Mouse (Mus musculus): ENCODE data around the gene Pp2d1. TPM values are rescaled to one million over a fixed set of nuclear protein-coding genes. Genes with fewer than 3 reads are reported as not detected.
"Not testable (repeated sequence)": the region's sequence is repeated elsewhere in the genome, so short reads cannot be mapped to it uniquely, and the experiment has no call there.

Pp2d1 gene
- total and polyA plus RNA-seq, 3 experiments = not detected

GRCm38 (mm10) chr17:53577151-53577550, 37.9 kb upstream of the Pp2d1 start:
- no peak overlapping the region for H3K27ac ChIP-seq (ENCODE audit: insufficient read depth, low read depth)
- H3K9me3 ChIP-seq (replicated peaks; ENCODE audit: low read length) = no peaks in the 10 kb centered on the region
- peaks cover 11% of the 10 kb centered on the region; the same call in 1 of the 2 replicates for H3K79me2 ChIP-seq (replicated peaks; ENCODE audit: control insufficient read depth, extremely low read depth, insufficient read depth, poor library complexity, severe bottlenecking)
- no peak overlapping the region for H3K4me3 ChIP-seq (replicated peaks in 1 of 3; ENCODE audit: low read depth in 2 of 3, low read length in 2 of 3, poor library complexity in 1 of 3)
- H3K27me3 ChIP-seq (replicated peaks) = no peaks in the 10 kb centered on the region
- H3K36me3 ChIP-seq (replicated peaks in 1 of 2; ENCODE audit: control insufficient read depth in 1 of 2, insufficient read depth in 1 of 2, low read length in 1 of 2) = no peaks in the 10 kb centered on the region
- no peak for DNase-seq (ENCODE audit: extremely low read depth)
- no peak overlapping the region for H3K9ac ChIP-seq (ENCODE audit: insufficient read depth, low read depth)
- dilution Hi-C loops (cut with MboI; ENCODE audit: extremely low pct_ligation_motif_present, extremely low pct_unique_long_range_greater_than_20kb, low sequenced_read_pairs) = no loop called here
- no peak for TF ChIP-seq MXI1 (IDR thresholded peaks at IDR 0.05; ENCODE audit: low read depth, low read length)
- H3K4me1 ChIP-seq (ENCODE audit: control insufficient read depth in 1 of 2, insufficient read depth in 2 of 2) = peaks cover 17 to 42% of the 10 kb centered on the region in 2 experiments
- in situ Hi-C loops (cut with MboI; ENCODE audit: low pct_ligation_motif_present, low pct_unique_long_range_greater_than_20kb, low sequenced_read_pairs) = no loop called here
- no peak overlapping the region for H3K4me2 ChIP-seq (ENCODE audit: insufficient read depth, low read depth, poor library complexity, severe bottlenecking)

- in situ Hi-C loops (cut with MboI; ENCODE audit: low pct_ligation_motif_present, low pct_unique_long_range_greater_than_20kb, low sequenced_read_pairs) = no loop called here
- DNase-seq (ENCODE audit: extremely low read depth) = no peak
- Histone ChIP-seq H3K4me3 (replicated peaks in 1 of 3; ENCODE audit: low read depth in 2 of 3, low read length in 2 of 3, poor library complexity in 1 of 3) (no peak overlapping the region), H3K4me2 (ENCODE audit: insufficient read depth, low read depth, poor library complexity, severe bottlenecking) (no peak overlapping the region), H3K36me3 (replicated peaks in 1 of 2; ENCODE audit: control insufficient read depth in 1 of 2, insufficient read depth in 1 of 2, low read length in 1 of 2) (no peaks in the 10 kb centered on the region), H3K79me2 (replicated peaks; ENCODE audit: control insufficient read depth, extremely low read depth, insufficient read depth, poor library complexity, severe bottlenecking) (peaks cover 18% of the 10 kb centered on the region), H3K9me3 (replicated peaks; ENCODE audit: low read length) (no peaks in the 10 kb centered on the region), H3K27me3 (replicated peaks) (no peaks in the 10 kb centered on the region), H3K4me1 (ENCODE audit: control insufficient read depth in 1 of 2, insufficient read depth in 2 of 2) (peaks cover 4 to 32% of the 10 kb centered on the region in 2 experiments), H3K27ac (ENCODE audit: insufficient read depth, low read depth) (no peak overlapping the region), H3K9ac (ENCODE audit: insufficient read depth, low read depth) (no peak overlapping the region)
- dilution Hi-C loops (cut with MboI; ENCODE audit: extremely low pct_ligation_motif_present, extremely low pct_unique_long_range_greater_than_20kb, low sequenced_read_pairs) = no loop called here
- TF ChIP-seq MAFK (IDR thresholded peaks at IDR 0.05; ENCODE audit: insufficient replicate concordance, low read length) (no peak), USF1 (IDR thresholded peaks at IDR 0.05; ENCODE audit: low read depth, low read length) (no peak), MEF2A (IDR thresholded peaks at IDR 0.05; ENCODE audit: borderline replicate concordance, low read depth, low read length) (no peak), MYC (IDR thresholded peaks at IDR 0.05; ENCODE audit: low read depth, low read length) (no peak), GABPA (IDR thresholded peaks at IDR 0.05; ENCODE audit: insufficient replicate concordance, low read depth, low read length) (no peak), ETS1 (conservative IDR thresholded peaks at IDR 0.05; ENCODE audit: low read depth, low read length) (no peak), KAT2A (IDR thresholded peaks at IDR 0.05; ENCODE audit: insufficient replicate concordance, low read length) (no peak), ZNF384 (IDR thresholded peaks at IDR 0.05; ENCODE audit: low read depth, low read length) (no peak), ZKSCAN1 (IDR thresholded peaks at IDR 0.05; ENCODE audit: borderline replicate concordance, low read depth, low read length) (no peak), JUND (conservative IDR thresholded peaks at IDR 0.05; ENCODE audit: low read depth, low read length) (no peak), MAZ (IDR thresholded peaks at IDR 0.05; ENCODE audit: low read depth, low read length) (no peak), CHD1 (IDR thresholded peaks at IDR 0.05; ENCODE audit: low read depth, low read length) (no peak), JUN (IDR thresholded peaks at IDR 0.05; ENCODE audit: insufficient read depth, low read depth, low read length) (no peak), USF2 (conservative IDR thresholded peaks at IDR 0.05; ENCODE audit: low read depth, low read length) (no peak), EP300 (IDR thresholded peaks at IDR 0.05; ENCODE audit: low read length) (no peak), ZMIZ1 (IDR thresholded peaks at IDR 0.05; ENCODE audit: low read depth, low read length) (no peak), RCOR1 (conservative IDR thresholded peaks at IDR 0.05; ENCODE audit: low read depth, low read length) (no peak), CTCF (conservative IDR thresholded peaks at IDR 0.05 in 1 of 2, IDR thresholded peaks at IDR 0.05 in 1 of 2; ENCODE audit: low read depth in 2 of 2, low read length in 2 of 2) (no peak)
Measured at GRCm38 (mm10) chr17:53573019-53573556, 33.8 kb upstream of the Pp2d1 start.

GRCm38 (mm10) chr17:53570932-53571331, 31.7 kb upstream of the Pp2d1 start:
- H3K4me3 ChIP-seq (replicated peaks in 1 of 3; ENCODE audit: low read depth in 2 of 3, low read length in 2 of 3, poor library complexity in 1 of 3); H3K36me3 ChIP-seq (replicated peaks in 1 of 2; ENCODE audit: control insufficient read depth in 1 of 2, insufficient read depth in 1 of 2, low read length in 1 of 2); H3K27me3 ChIP-seq (replicated peaks); dilution Hi-C loops (cut with MboI; ENCODE audit: extremely low pct_ligation_motif_present, extremely low pct_unique_long_range_greater_than_20kb, low sequenced_read_pairs); in situ Hi-C loops (cut with MboI; ENCODE audit: low pct_ligation_motif_present, low pct_unique_long_range_greater_than_20kb, low sequenced_read_pairs); H3K9me3 ChIP-seq (replicated peaks; ENCODE audit: low read length); H3K4me2 ChIP-seq (ENCODE audit: insufficient read depth, low read depth, poor library complexity, severe bottlenecking); H3K27ac ChIP-seq (ENCODE audit: insufficient read depth, low read depth); DNase-seq (ENCODE audit: extremely low read depth): not testable (repeated sequence)
- Histone ChIP-seq H3K9ac (ENCODE audit: insufficient read depth, low read depth) (peak overlapping the region; percentile 96; the same call in 1 of the 2 replicates), H3K79me2 (replicated peaks; ENCODE audit: control insufficient read depth, extremely low read depth, insufficient read depth, poor library complexity, severe bottlenecking) (peaks cover 22% of the 10 kb centered on the region), H3K4me1 (ENCODE audit: control insufficient read depth in 1 of 2, insufficient read depth in 2 of 2) (peaks cover 0 to 23% of the 10 kb centered on the region in 2 experiments; a peak in 2 of 4 replicates)

All from CH12.LX (cell line).